Mouse (Mus musculus) heart, adult 2 months (tissue): ENCODE data around the gene Lmo7.

Source experiments
- CTCF ChIP-seq: fragments of 200-600 bp; IDR thresholded peaks from 2 replicates; pipeline ENCODE4 v1.8.1; 2022; ENCODE audit warnings: antibody characterized with exemption, mild to moderate bottlenecking, moderate library complexity
- POLR2A ChIP-seq: fragments of 200-500 bp; IDR thresholded peaks from 2 replicates; pipeline ENCODE4 v1.6.1; 2011; ENCODE audit warnings: mild to moderate bottlenecking, low read depth, low read length, control low read depth; ENCODE audit not compliant: insufficient read depth

DNA sequence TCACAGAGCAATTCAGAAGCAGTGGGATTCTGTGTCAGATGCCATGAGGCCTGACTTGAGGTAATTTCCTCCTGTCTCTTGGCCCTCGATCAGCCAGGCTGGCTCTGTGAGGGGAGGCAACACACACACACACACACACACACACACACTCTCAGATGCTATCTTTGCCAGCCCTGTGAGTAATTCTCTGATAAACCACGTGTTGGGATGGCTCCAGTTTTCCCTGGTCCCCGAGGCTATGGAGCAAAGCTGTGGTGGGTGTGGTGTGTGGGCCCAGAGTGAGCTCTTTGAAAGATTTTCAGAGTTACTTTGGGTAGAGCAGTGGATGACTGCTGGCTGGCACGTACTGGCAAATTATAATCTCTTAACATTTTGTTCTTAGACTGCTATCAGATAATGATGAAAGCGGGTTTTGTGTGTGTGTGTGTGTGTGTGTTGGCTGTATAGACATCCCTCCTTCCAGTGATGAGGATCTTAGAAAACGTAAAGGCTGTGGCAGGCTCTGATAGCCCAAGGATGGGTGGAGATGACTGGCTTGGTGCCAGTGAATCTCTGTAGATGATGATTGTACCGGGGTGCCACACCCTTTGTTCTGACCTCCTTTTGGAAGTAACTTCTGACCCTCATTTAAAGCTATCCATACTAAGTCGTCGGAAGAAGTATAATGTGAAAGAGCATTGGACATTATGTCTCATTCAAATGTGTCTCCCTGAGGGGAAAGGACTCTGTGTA lies 140.6 kb downstream of the Lmo7 start:
- TF ChIP-seq CTCF (no peak), POLR2A (no peak)
